8 mouse cellular contexts compared by ENCODE assay signal in genomic region chr9:102866893-102867292, GRCm38 (mm10). TPM values are rescaled to one million over a fixed set of nuclear protein-coding genes. Genes with fewer than 3 reads are reported as not detected.
DNase-seq lines count a peak whose midpoint lies in the region; ATAC-seq lines count a peak whose summit lies in the region.

No protein-coding gene starts in this region.

- no peak overlapping the region for H3K9ac ChIP-seq in intestine, embryonic 15.5 days
- H3K9ac ChIP-seq in midbrain, embryonic 11.5 days (ENCODE audit: low read length): no peak overlapping the region

- no peak overlapping the region for H3K4me2 ChIP-seq in intestine, embryonic 15.5 days (replicated peaks)
- no peak overlapping the region for H3K4me2 ChIP-seq in midbrain, embryonic 11.5 days

- peak; percentile 87 for DNase-seq in 3T3-L1 (ENCODE audit: low read depth, low spot score)
- peak; percentile 79 to 85 for DNase-seq in adrenal gland, adult 18-20 months (ENCODE audit: low spot score in 2 of 2)
- DNase-seq in embryo, embryonic 10 days (ENCODE audit: low spot score): peak; percentile 90
- peak; percentile 71 for DNase-seq in gastrocnemius, postnatal 14 days
- DNase-seq in left cerebral cortex, postnatal 36 days (ENCODE audit: low spot score in 2 of 2): peak; percentile 63 to 65
- peak; percentile 93 for DNase-seq in midbrain, embryonic 11.5 days (ENCODE audit: low spot score, missing footprints)
- DNase-seq in spleen, postnatal 10 days (ENCODE audit: low spot score in 2 of 2): peak; percentile 40 to 79

- H3K36me3 ChIP-seq in intestine, embryonic 15.5 days: peaks cover 7% of the 10 kb centered on the region; the same call in 1 of the 2 replicates
- H3K36me3 ChIP-seq in midbrain, embryonic 11.5 days (ENCODE audit: control insufficient read depth, insufficient read depth, low read length): no peaks in the 10 kb centered on the region

- peaks cover 43% of the 10 kb centered on the region for H3K4me1 ChIP-seq in intestine, embryonic 15.5 days (replicated peaks)
- H3K4me1 ChIP-seq in midbrain, embryonic 11.5 days (ENCODE audit: control insufficient read depth, insufficient read depth, low read length): no peaks in the 10 kb centered on the region; the same call in 1 of the 2 replicates

- no peaks in the 10 kb centered on the region for H3K9me3 ChIP-seq in intestine, embryonic 15.5 days
- H3K9me3 ChIP-seq in midbrain, embryonic 11.5 days (ENCODE audit: control insufficient read depth, low read length): no peaks in the 10 kb centered on the region

- no peak overlapping the region for H3K4me3 ChIP-seq in intestine, embryonic 15.5 days (replicated peaks)
- H3K4me3 ChIP-seq in midbrain, embryonic 11.5 days (ENCODE audit: low read depth, low read length): no peak overlapping the region

- WGBS in intestine, embryonic 15.5 days: 15% methylated on average over 4 of the region's 4 CpGs
- WGBS in midbrain, embryonic 11.5 days: 8% methylated on average over 4 of the region's 4 CpGs

- intact Hi-C loops in gastrocnemius, postnatal 14 days (cut with DNase I; ENCODE audit: low total_unique reads): loop anchor here (5.0 to 10.0 kb wide), 3 partner anchors 80 to 230 kb away; partner anchors contain the start of gene Amotl2
- intact Hi-C loops in left cerebral cortex, postnatal 36 days (cut with DNase I): loop anchor here (5.0 kb wide), 3 partner anchors 35 to 230 kb away; partner anchors contain the start of genes Amotl2 and Ryk

- ATAC-seq in intestine, embryonic 15.5 days: peak; percentile 44
- peak; percentile 80 for ATAC-seq in midbrain, embryonic 11.5 days (ENCODE audit: low FRiP score)

- no peak overlapping the region for H3K27ac ChIP-seq in intestine, embryonic 15.5 days
- H3K27ac ChIP-seq in midbrain, embryonic 11.5 days (ENCODE audit: low read depth, low read length): no peak overlapping the region

- no peaks in the 10 kb centered on the region for H3K27me3 ChIP-seq in intestine, embryonic 15.5 days (replicated peaks)
- no peaks in the 10 kb centered on the region for H3K27me3 ChIP-seq in midbrain, embryonic 11.5 days (ENCODE audit: control insufficient read depth, insufficient read depth, low read length)

RNA-seq across cellular contexts. Expression of gene Ryk, which starts 32.2 kb away (rescaled TPM):
- total RNA-seq in adrenal gland, adult 18-20 months (2021): 10 to 100 TPM; 58.3 to 64.6 TPM
- 10 to 100 TPM; 43.8 to 46.8 TPM for total RNA-seq in gastrocnemius, postnatal 14 days (2021)
- polyA plus RNA-seq in intestine, embryonic 15.5 days (2015; fragmentation: Nextera tagmentation; extraction: Ambion mirVana): 19.7 and 21.2 TPM in 2 replicates
- 10 to 100 TPM; 31.6 to 38.0 TPM for total RNA-seq in left cerebral cortex, postnatal 36 days (2021)
- polyA plus RNA-seq in midbrain, embryonic 11.5 days (2014; fragmentation: Nextera tagmentation; extraction: Ambion mirVana): 24.2 and 27.1 TPM in 2 replicates
